Mouse (Mus musculus): ENCODE results near the gene Kdm8. TPM values are rescaled to one million over a fixed set of nuclear protein-coding genes. Genes with fewer than 3 reads are reported as not detected.

The Kdm8 gene
- polyA plus RNA-seq, 1 experiment from 2014 or later, result 4.2 TPM

DNA sequence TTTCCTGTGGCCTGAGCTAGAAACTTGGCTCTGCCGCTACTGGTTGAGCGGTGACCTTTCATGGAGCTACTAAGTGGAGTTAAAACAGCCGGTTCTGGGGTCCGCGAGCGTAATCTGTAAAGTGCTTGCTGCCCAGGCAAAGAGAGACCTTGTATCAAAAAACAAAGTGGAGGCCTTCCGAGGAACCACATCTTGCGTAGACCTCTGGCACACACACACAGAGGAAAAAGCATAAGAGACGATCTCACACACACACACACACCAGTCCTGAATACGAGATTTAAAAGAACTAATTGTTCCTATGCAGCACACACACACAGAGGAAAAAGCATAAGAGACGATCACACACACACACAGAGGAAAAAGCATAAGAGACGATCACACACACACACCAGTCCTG lies 47.3 kb downstream of the Kdm8 start:
- no peaks in the 10 kb centered on the region for H3K36me3 ChIP-seq (ENCODE audit: insufficient read depth, low read length)
- no peak for TF ChIP-seq EP300 (IDR thresholded peaks at IDR 0.05)
- TF ChIP-seq CTCF (IDR thresholded peaks at IDR 0.05), result no peak
- 17% methylated on average over 12 of the region's 12 CpGs for WGBS
- peaks cover 15% of the 10 kb centered on the region for H3K4me1 ChIP-seq (ENCODE audit: insufficient read depth, low read depth, low read length)
- peak overlapping the region; percentile 61 for H3K9ac ChIP-seq (replicated peaks; ENCODE audit: low read depth)
- peak overlapping the region; percentile 87 for H3K27ac ChIP-seq (ENCODE audit: low read length)
- peak; percentile 14; the same call in 1 of the 2 replicates for ATAC-seq
- no peaks in the 10 kb centered on the region for H3K27me3 ChIP-seq (replicated peaks; ENCODE audit: insufficient read depth, low read length)
- no peak for DNase-seq (ENCODE audit: low spot score)
- H3K4me2 ChIP-seq (replicated peaks; ENCODE audit: low read depth, low read length), result peak overlapping the region; percentile 71
- peak overlapping the region; percentile 57 for H3K4me3 ChIP-seq (ENCODE audit: low read depth, low read length)
- H3K9me3 ChIP-seq (ENCODE audit: low read length), result no peaks in the 10 kb centered on the region

DNA sequence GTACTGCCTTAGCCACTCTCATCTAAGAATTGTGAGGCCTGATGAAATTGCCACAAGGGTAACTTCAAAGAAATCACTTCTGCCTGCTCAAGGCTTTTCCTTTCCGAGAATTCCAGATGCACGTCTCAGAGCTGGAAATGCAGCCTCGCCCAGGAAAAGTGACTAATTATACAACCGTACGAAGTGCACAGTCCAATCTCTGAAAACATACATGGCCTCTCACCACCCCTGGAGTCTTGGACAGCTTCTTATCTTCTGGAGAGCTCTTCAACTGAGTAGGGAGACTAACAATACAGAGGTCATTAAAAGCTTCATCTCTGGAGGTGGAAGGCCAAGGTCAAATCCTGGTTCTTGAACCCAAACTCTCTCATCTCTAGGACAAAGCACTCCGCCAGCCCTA lies 48.1 kb downstream of the Kdm8 start:
- no peak overlapping the region for H3K9ac ChIP-seq (replicated peaks; ENCODE audit: low read depth)
- ATAC-seq, result peak; percentile 8; the same call in 1 of the 2 replicates
- 33% methylated on average over 6 of the region's 6 CpGs for WGBS
- peak; percentile 43 for DNase-seq (ENCODE audit: low spot score)
- H3K9me3 ChIP-seq (ENCODE audit: low read length), result no peaks in the 10 kb centered on the region
- H3K27me3 ChIP-seq (replicated peaks; ENCODE audit: insufficient read depth, low read length), result no peaks in the 10 kb centered on the region
- TF ChIP-seq CTCF (IDR thresholded peaks at IDR 0.05) (no peak), EP300 (IDR thresholded peaks at IDR 0.05) (peak; percentile 80)
- H3K36me3 ChIP-seq (ENCODE audit: insufficient read depth, low read length), result no peaks in the 10 kb centered on the region
- no peak overlapping the region for H3K4me2 ChIP-seq (replicated peaks; ENCODE audit: low read depth, low read length)
- H3K4me1 ChIP-seq (ENCODE audit: insufficient read depth, low read depth, low read length), result peaks cover 15% of the 10 kb centered on the region
- peak overlapping the region; percentile 87 for H3K27ac ChIP-seq (ENCODE audit: low read length)
- no peak overlapping the region for H3K4me3 ChIP-seq (ENCODE audit: low read depth, low read length)

- Histone ChIP-seq H3K36me3 (ENCODE audit: insufficient read depth, low read length) (no peaks in the 10 kb centered on the region), H3K4me1 (ENCODE audit: insufficient read depth, low read depth, low read length) (peaks cover 9% of the 10 kb centered on the region; the same call in 1 of the 2 replicates), H3K9ac (replicated peaks; ENCODE audit: low read depth) (no peak overlapping the region), H3K27ac (ENCODE audit: low read length) (no peak overlapping the region), H3K27me3 (replicated peaks; ENCODE audit: insufficient read depth, low read length) (no peaks in the 10 kb centered on the region), H3K4me2 (replicated peaks; ENCODE audit: low read depth, low read length) (no peak overlapping the region), H3K9me3 (ENCODE audit: low read length) (no peaks in the 10 kb centered on the region), H3K4me3 (ENCODE audit: low read depth, low read length) (no peak overlapping the region)
- DNase-seq (ENCODE audit: low spot score) (no peak), ATAC-seq (no peak)
- 53% methylated on average over 6 of the region's 6 CpGs for WGBS
- TF ChIP-seq CTCF (IDR thresholded peaks at IDR 0.05) (no peak), EP300 (IDR thresholded peaks at IDR 0.05) (no peak)
Measured at GRCm38 (mm10) chr7:125495864-125496440, 51.5 kb downstream of the Kdm8 start.

DNA sequence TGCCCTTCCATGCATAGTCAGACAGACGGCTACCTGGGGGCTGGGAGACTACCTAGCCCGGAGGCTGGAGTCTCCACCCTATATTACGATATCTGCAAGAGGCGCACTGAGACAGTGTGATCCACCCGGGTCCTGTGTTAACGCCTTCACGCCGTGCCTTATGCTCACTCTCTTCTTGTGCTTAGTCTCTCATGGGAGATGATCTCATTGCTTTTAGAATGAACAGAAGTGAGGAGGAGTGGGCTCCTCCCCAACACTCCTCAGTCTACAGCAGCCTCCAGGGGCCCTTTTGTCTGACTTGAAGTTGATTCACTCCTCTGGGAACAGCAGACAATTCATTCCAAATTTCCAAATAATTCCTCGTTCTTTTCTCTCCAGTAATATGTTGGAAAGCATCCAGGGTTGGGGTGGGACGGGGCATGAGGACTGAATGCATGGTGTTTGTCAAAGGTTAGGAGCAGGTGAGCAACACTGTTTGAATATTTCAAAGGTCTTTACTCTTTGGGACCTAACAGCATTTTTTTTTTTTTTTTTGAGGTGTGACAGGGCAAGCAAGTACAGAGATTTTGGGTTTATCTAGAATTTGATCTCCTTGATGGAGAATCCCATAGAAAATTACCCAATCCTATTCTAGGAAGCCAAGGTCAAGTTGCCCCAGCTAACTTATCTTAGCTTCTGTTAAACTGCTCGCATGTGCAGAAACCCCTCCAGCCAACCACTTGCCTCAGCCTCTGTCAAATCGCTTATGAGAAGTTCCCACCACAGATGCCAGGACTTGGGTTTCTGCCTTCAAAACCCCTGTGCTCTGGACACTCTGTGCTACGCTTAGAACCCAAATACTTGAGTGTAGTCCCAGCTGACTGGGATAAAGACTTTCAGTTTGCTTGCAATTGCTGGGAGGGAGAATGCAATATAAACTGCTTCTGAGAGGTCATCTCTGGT lies 55.7 kb downstream of the Kdm8 start:
- TF ChIP-seq EP300 (IDR thresholded peaks at IDR 0.05) (no peak), CTCF (IDR thresholded peaks at IDR 0.05) (no peak)
- WGBS, result 64% methylated on average over 13 of the region's 13 CpGs
- Histone ChIP-seq H3K27ac (ENCODE audit: low read length) (no peak overlapping the region), H3K4me2 (replicated peaks; ENCODE audit: low read depth, low read length) (no peak overlapping the region), H3K27me3 (replicated peaks; ENCODE audit: insufficient read depth, low read length) (no peaks in the 10 kb centered on the region), H3K9me3 (ENCODE audit: low read length) (no peaks in the 10 kb centered on the region), H3K4me1 (ENCODE audit: insufficient read depth, low read depth, low read length) (no peaks in the 10 kb centered on the region), H3K36me3 (ENCODE audit: insufficient read depth, low read length) (no peaks in the 10 kb centered on the region), H3K4me3 (ENCODE audit: low read depth, low read length) (no peak overlapping the region), H3K9ac (replicated peaks; ENCODE audit: low read depth) (no peak overlapping the region)
- no peak for ATAC-seq
- DNase-seq (ENCODE audit: low spot score), result peak; percentile 31

- no peak overlapping the region for H3K27ac ChIP-seq (ENCODE audit: low read length)
- no peak overlapping the region for H3K4me2 ChIP-seq (replicated peaks; ENCODE audit: low read depth, low read length)
- H3K4me1 ChIP-seq (ENCODE audit: insufficient read depth, low read depth, low read length), result no peaks in the 10 kb centered on the region
- 75% methylated on average over 7 of the region's 7 CpGs for whole genome bisulfite sequencing
- no peak for TF ChIP-seq EP300 (IDR thresholded peaks at IDR 0.05)
- TF ChIP-seq CTCF (IDR thresholded peaks at IDR 0.05), result no peak
- DNase-seq (ENCODE audit: low spot score), result no peak
- H3K36me3 ChIP-seq (ENCODE audit: insufficient read depth, low read length), result no peaks in the 10 kb centered on the region
- H3K9ac ChIP-seq (replicated peaks; ENCODE audit: low read depth), result no peak overlapping the region
- H3K9me3 ChIP-seq (ENCODE audit: low read length), result no peaks in the 10 kb centered on the region
- H3K4me3 ChIP-seq (ENCODE audit: low read depth, low read length), result no peak overlapping the region
- no peaks in the 10 kb centered on the region for H3K27me3 ChIP-seq (replicated peaks; ENCODE audit: insufficient read depth, low read length)
- ATAC-seq, result no peak
Measured at GRCm38 (mm10) chr7:125500879-125501278, 56.4 kb downstream of the Kdm8 start.

DNA sequence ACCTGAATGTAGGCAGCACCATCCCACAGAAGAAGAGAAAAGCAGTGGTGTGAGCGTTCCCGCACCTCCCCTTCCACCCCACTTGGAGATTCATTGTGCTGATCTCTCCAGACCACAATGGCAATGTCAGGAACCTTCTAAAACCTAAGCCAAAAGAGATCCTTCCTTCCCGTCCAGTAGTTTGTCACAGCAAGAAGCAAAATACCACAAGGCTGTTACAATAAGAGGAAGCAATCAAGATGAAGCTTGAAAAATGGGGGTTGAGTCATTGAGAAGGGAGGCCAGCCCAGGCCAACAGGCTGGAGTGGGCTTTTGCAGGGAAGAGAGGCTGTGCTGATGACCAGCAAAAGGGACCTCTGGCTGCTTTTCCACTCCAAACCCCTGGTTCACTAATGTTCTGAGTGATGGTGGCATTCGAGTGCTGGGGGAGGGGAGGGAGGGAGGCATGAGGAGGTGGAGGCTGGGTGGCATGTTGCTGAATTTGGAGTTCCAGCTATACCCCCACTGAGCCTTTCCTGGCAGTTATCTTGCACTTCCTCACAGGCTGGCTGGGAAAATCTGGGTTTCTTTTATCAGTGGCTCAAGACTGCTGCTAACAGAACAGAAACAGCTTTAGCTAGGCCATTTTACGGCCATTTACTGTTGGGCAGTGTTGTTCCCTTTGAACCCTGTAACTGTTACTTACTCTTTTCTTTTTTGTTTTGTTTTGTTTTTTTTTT lies 59.1 kb downstream of the Kdm8 start:
- Histone ChIP-seq H3K4me3 (ENCODE audit: low read depth, low read length) (no peak overlapping the region), H3K27ac (ENCODE audit: low read length) (no peak overlapping the region), H3K4me1 (ENCODE audit: insufficient read depth, low read depth, low read length) (no peaks in the 10 kb centered on the region), H3K9ac (replicated peaks; ENCODE audit: low read depth) (no peak overlapping the region), H3K4me2 (replicated peaks; ENCODE audit: low read depth, low read length) (no peak overlapping the region), H3K27me3 (replicated peaks; ENCODE audit: insufficient read depth, low read length) (no peaks in the 10 kb centered on the region), H3K36me3 (ENCODE audit: insufficient read depth, low read length) (no peaks in the 10 kb centered on the region), H3K9me3 (ENCODE audit: low read length) (no peaks in the 10 kb centered on the region)
- TF ChIP-seq EP300 (IDR thresholded peaks at IDR 0.05), result no peak
- no peak for TF ChIP-seq CTCF (IDR thresholded peaks at IDR 0.05)
- 62% methylated on average over 5 of the region's 5 CpGs for WGBS
- peak; percentile 53 for ATAC-seq
- peak; percentile 17 for DNase-seq (ENCODE audit: low spot score)
